Mouse (Mus musculus) neural tube, embryonic 14.5 days (tissue): ENCODE results near the gene Xpot. TPM values are rescaled to one million over a fixed set of nuclear protein-coding genes. Genes with fewer than 3 reads are reported as not detected.

Experiments
- ATAC-seq: fragments of 200-750 bp; cut with Nextera tagmentation; 2 replicates; pipeline ENCODE4 v1.8.0; 2017; ENCODE audit warnings: low read depth, mild to moderate bottlenecking, moderate TSS enrichment, moderate library complexity
- H3K27ac ChIP-seq: fragments of 300-500 bp; sonication (generic); 2 replicates; pipeline ENCODE4 v1.5.1; 2014; ENCODE audit warnings: low read depth, mild to moderate bottlenecking, control low read depth, low read length, moderate library complexity, mixed read lengths
- H3K27me3 ChIP-seq: fragments of 300-500 bp; sonication (generic); 2 replicates; pipeline ENCODE4 v1.6.1; 2014; ENCODE audit warnings: low read length; ENCODE audit not compliant: control insufficient read depth, insufficient read depth
- H3K36me3 ChIP-seq: fragments of 300-500 bp; sonication (generic); 2 replicates; pipeline ENCODE4 v1.6.1; 2014; ENCODE audit warnings: low read length, mixed read lengths; ENCODE audit not compliant: control insufficient read depth, insufficient read depth
- H3K4me1 ChIP-seq: fragments of 300-500 bp; sonication (generic); 2 replicates; pipeline ENCODE4 v1.6.1; 2014; ENCODE audit warnings: low read length; ENCODE audit not compliant: control insufficient read depth, insufficient read depth
- H3K4me2 ChIP-seq: fragments of 300-500 bp; sonication (generic); 2 replicates; pipeline ENCODE4 v1.6.1; 2014; ENCODE audit warnings: mild to moderate bottlenecking, low read depth, low read length, control low read depth
- H3K4me3 ChIP-seq: fragments of 300-500 bp; sonication (generic); 2 replicates; pipeline ENCODE4 v1.5.1; 2014; ENCODE audit warnings: low read depth, low read length, control low read depth, mixed read lengths
- H3K9ac ChIP-seq: fragments of 300-500 bp; sonication (generic); replicated peaks from 2 replicates; pipeline ENCODE4 v1.6.1; 2014; ENCODE audit warnings: low read depth, mild to moderate bottlenecking, control low read depth, low read length, mixed read lengths
- H3K9me3 ChIP-seq: fragments of 300-500 bp; sonication (generic); 2 replicates; pipeline ENCODE4 v1.6.1; 2016; ENCODE audit warnings: low read length; ENCODE audit not compliant: control insufficient read depth
- WGBS: fragments of 180-500 bp; shearing (Covaris S2); extraction: QIAGEN DNeasy Blood & Tissue Kit; methylation state at CpG from one replicate; pipeline ENCODE4 v1.1.7; 2014; 5-methylcytosine and 5-hydroxymethylcytosine counted together
- polyA plus RNA-seq: library from polyadenylated mRNA; unstranded; fragments of >200 nt; fragmentation: Nextera tagmentation; extraction: Ambion mirVana; gene quantifications from 2 replicates; pipeline ENCODE4 v1.2.1, GENCODE M21; 2014

The Xpot gene
- 28.4 and 39.3 TPM in 2 replicates for polyA plus RNA-seq

DNA sequence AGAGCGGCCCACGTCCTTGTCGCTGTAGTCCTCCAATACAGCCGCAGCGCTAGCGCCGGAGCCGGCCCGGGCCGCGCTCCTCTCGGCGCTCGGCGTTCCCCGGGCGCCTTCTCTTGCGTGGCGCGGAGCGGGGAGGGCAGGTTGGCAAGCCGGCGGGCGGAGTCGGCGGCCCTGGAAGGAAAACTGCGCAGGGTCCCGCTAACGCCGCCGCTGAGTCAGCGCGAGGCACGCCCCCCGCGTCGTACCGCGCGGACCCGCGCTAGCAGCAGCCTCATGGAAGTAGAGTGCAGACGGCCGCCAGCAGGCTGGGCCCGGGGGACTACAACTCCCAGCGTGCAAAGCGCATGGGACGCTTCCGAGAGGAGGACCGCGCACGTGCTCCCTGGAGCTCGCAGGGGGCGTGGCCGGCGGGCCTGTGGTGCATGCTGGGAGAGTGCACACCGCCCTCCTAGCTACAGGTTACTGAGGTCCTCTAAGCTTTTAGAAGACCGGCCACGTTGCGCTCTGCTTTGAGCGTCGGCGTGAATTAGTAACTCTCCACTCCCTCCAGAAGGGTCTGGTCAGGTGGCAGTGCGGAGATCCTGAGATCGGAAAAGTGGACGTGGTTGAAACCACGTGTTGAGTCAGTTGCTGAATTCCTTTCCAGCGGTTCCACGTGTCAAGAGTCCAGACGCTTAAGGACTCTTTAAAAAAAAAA lies at the start of gene Xpot:
Gene Xpot, minus strand, starts transcription at position 147 of the 697 bp plus-strand sequence.
- Histone ChIP-seq H3K9ac (peak within 1 kb of the TSS; percentile 75), H3K27me3 (no peaks in the 10 kb centered on the region), H3K4me2 (peak within 1 kb of the TSS; percentile 71), H3K27ac (peak within 1 kb of the TSS; percentile 90), H3K36me3 (peaks cover 5% of the 10 kb centered on the region; the same call in 1 of the 2 replicates), H3K4me1 (peaks cover 7% of the 10 kb centered on the region), H3K4me3 (peak within 1 kb of the TSS; percentile 85), H3K9me3 (no peaks in the 10 kb centered on the region)
- ATAC-seq, result peak; percentile 99
- WGBS, result under 1% methylated on average over 66 of the region's 70 CpGs

DNA sequence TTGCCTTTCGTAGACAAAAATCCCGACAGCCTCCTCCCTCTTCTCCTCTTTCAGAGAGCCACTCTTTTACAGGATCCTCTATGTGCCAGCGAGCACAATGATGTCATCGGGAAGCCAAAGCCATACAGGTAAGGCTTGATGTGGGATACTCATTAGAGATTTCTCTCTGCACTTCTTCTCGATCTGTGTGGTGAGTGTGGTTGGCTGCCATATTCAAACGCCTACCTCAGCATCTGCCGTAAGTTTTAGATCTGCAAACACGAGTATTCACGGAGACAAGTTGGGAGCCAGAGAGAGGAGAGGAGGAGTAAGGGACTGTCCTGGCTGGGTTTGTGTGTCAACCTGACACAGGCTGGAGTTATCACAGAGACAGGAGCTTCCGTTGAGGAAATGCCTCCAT lies 43.0 kb upstream of the Xpot start:
- no peak for ATAC-seq
- WGBS, result 88% methylated on average over 10 of the region's 10 CpGs
- no peaks in the 10 kb centered on the region for H3K9me3 ChIP-seq
- H3K4me3 ChIP-seq, result no peak overlapping the region
- no peak overlapping the region for H3K27ac ChIP-seq
- H3K9ac ChIP-seq, result no peak overlapping the region
- H3K36me3 ChIP-seq, result no peaks in the 10 kb centered on the region
- no peaks in the 10 kb centered on the region for H3K27me3 ChIP-seq
- no peak overlapping the region for H3K4me2 ChIP-seq
- H3K4me1 ChIP-seq, result no peaks in the 10 kb centered on the region

DNA sequence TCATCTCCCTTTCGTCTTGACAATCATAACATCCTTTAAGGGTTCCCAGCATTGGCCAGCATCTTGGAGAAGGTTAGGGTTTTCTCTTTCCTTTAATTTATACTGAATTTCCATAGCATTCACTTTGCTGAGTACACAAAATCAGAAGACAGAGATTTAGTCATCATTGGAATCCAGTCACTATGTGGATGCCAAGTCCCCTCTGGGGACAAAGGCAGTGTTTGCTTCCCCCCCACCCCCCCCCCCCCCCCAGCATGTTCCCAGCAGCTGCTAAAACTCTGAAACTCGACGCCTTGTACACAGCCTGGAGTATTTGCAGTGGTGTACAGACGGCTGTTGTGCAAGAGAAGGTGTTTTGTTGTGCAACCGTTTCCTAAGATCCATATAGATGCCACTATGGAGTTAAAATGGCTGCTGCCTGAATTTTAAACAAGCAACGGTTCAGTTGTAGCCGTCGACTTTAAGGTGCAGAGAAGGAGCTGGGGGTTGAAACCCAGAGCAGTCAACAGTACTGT lies 39.6 kb upstream of the Xpot start:
- ATAC-seq, result no peak
- Histone ChIP-seq H3K4me1 (no peaks in the 10 kb centered on the region), H3K9ac (no peak overlapping the region), H3K4me3 (no peak overlapping the region), H3K27ac (no peak overlapping the region), H3K4me2 (no peak overlapping the region), H3K27me3 (no peaks in the 10 kb centered on the region), H3K36me3 (no peaks in the 10 kb centered on the region), H3K9me3 (no peaks in the 10 kb centered on the region)
- WGBS, result 79% methylated on average over 8 of the region's 8 CpGs

DNA sequence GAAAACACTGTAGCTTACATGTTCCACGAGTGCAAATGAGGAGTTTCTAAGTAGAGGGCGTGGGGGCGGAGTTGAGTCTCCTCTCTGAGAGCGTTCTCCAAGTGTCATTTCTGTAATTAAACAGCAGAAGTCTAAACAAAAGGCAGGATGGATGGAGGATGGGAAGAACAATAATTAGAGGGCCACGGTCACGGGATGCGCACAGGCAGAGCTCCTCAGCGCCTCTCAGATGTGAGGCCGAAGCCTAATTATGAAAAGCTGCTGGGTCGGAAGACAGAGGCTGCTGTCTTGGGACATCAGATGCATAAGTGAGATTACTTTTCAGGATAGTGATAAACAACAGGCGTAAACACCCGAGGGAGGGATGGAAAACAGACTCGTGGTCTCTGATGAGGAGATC lies 37.5 kb upstream of the Xpot start:
- H3K27me3 ChIP-seq, result no peaks in the 10 kb centered on the region
- no peaks in the 10 kb centered on the region for H3K36me3 ChIP-seq
- 55% methylated on average over 13 of the region's 13 CpGs for WGBS
- no peaks in the 10 kb centered on the region for H3K9me3 ChIP-seq
- no peak overlapping the region for H3K4me3 ChIP-seq
- no peaks in the 10 kb centered on the region for H3K4me1 ChIP-seq
- no peak overlapping the region for H3K9ac ChIP-seq
- H3K4me2 ChIP-seq, result no peak overlapping the region
- H3K27ac ChIP-seq, result no peak overlapping the region
- no peak for ATAC-seq

DNA sequence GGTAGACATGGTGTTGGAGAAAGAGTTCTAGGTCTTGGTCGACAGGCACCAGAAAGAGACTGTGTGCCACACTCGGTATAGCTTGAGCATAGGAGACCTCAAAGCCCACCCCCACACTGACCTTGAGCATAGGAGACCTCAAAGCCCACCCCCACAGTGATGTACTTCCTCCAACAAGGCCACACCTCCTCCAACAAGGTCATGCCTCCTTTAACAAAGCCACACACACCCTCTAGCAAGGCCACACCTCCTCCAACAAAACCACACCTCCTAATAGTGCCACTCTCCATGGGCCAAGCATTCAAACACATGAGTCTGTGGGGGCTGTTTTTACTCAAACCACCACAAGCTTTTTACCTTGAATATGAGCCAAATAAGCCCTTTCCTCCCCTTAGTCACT lies 36.6 kb upstream of the Xpot start:
- no peak for ATAC-seq
- WGBS, result 97% methylated on average over 2 of the region's 2 CpGs
- H3K4me1 ChIP-seq, result no peaks in the 10 kb centered on the region
- no peak overlapping the region for H3K9ac ChIP-seq
- no peak overlapping the region for H3K4me2 ChIP-seq
- H3K4me3 ChIP-seq, result no peak overlapping the region
- no peaks in the 10 kb centered on the region for H3K9me3 ChIP-seq
- H3K36me3 ChIP-seq, result no peaks in the 10 kb centered on the region
- no peaks in the 10 kb centered on the region for H3K27me3 ChIP-seq
- no peak overlapping the region for H3K27ac ChIP-seq

DNA sequence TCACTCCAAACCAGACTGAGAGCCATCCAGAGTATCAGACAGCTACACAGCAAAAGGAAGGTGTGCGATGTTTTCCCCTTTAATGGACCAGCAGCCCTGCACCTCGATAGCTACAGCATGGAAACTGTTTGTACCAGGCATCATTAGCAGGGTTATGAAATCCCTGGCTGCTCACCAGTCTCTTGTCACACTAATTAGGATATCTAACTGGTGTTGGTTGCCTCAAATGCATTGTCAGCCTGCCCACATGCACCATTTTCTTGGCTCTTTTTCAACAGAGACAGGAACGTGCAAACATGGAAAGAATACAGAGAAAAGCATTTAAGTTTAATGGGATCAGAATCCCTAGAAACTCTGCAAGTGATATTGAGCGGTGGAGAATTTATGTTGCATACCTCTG lies 29.8 kb upstream of the Xpot start:
- H3K9me3 ChIP-seq, result no peaks in the 10 kb centered on the region
- no peak overlapping the region for H3K4me2 ChIP-seq
- H3K9ac ChIP-seq, result no peak overlapping the region
- ATAC-seq, result no peak
- H3K27me3 ChIP-seq, result no peaks in the 10 kb centered on the region
- H3K27ac ChIP-seq, result no peak overlapping the region
- H3K4me3 ChIP-seq, result no peak overlapping the region
- H3K4me1 ChIP-seq, result no peaks in the 10 kb centered on the region
- H3K36me3 ChIP-seq, result no peaks in the 10 kb centered on the region
- WGBS, result 90% methylated on average over 4 of the region's 4 CpGs

DNA sequence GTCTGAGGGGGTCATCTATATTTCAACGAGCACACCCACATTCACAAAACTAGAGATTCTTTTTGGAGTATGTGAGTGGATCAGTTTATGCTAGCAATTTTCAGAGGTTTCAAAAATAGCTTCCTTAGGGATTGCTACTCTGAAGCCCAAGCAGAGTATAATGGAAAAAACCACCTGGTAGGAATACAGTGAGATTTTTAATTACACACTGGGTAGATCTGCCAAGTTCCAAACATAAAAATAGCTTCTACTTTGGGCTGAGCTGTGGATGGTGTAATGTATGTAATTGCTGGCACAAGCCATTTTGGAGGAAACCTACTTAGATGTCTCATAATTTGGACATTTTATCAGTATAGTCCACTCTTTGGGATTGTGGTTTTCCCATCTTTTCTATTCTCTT lies 26.9 kb upstream of the Xpot start:
- Histone ChIP-seq H3K9ac (no peak overlapping the region), H3K9me3 (no peaks in the 10 kb centered on the region), H3K4me2 (no peak overlapping the region), H3K27ac (no peak overlapping the region), H3K36me3 (no peaks in the 10 kb centered on the region), H3K4me1 (no peaks in the 10 kb centered on the region), H3K4me3 (no peak overlapping the region), H3K27me3 (no peaks in the 10 kb centered on the region)
- ATAC-seq, result no peak
- 92% methylated on average over 1 of the region's 1 CpGs for WGBS

DNA sequence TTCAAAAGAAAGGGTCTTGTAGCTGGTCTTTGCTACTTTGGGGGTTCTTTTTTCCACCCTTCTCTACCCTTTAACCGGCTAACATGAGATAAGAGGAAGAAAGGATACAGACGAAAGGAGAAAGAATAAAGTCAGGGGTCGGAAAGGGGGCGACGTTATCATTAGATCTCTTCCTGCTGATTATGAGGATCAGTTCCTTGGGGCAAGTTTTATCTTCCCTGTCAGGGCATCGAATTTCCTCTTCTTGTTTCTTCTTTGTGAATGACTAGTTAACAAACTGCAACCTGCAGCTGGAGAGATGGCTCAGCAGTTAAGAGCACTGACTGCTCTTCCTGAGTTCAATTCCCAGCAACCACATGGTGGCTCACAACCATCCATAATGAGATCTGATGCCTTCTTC lies 20.2 kb upstream of the Xpot start:
- no peak overlapping the region for H3K4me2 ChIP-seq
- H3K4me1 ChIP-seq, result peaks cover 8% of the 10 kb centered on the region; the same call in 1 of the 2 replicates
- no peak overlapping the region for H3K9ac ChIP-seq
- no peak overlapping the region for H3K27ac ChIP-seq
- peaks cover 16% of the 10 kb centered on the region for H3K27me3 ChIP-seq
- H3K9me3 ChIP-seq, result no peaks in the 10 kb centered on the region
- H3K36me3 ChIP-seq, result no peaks in the 10 kb centered on the region
- 84% methylated on average over 6 of the region's 6 CpGs for WGBS
- no peak for ATAC-seq
- H3K4me3 ChIP-seq, result no peak overlapping the region

DNA sequence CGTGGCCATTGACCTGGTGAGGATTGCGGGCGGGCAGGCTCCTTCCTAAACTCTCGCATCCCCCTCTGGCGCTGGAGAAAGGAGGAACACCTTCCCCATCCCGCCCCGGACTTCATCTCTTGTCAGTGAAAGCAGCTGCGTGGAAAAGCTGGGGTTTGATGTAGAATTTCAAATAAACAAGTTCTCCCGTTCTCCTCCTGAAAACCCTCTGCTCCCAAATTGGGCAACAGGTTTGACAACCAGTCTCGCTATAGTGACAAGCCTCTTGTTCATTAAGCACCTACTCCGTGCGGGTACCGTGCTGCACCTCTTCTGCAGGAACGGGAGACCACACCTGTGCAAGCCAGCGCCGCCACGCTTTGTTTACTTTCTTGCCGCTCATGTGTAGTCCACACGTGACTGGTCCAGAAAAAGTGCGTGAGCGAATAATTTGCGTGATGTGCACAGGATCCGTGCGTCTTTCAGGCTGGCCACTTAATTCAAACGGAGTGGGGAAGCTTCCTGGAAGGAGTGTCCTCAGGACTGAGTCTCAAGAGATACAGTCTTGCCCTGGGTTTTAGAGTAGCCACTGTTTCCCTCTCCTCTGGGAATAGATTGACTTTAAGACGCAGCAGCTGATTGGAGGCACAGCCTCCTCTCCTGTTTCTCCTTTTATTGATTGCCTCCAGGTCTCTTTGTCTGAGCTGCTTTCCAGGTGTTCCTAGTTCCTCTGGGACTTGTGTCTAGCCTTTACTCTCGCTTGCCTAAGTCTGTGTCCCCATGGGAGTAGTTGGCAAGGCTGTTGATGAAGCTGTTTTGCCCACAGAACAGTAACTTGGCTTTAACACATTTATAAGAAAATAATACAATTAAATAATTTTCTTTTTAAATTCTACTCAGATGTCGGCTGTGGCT lies 16.2 kb upstream of the Xpot start:
- no peak for ATAC-seq

More for the DNA sequence above, 16.2 kb upstream of the Xpot start:
- H3K4me3 ChIP-seq, result peak overlapping the region; percentile 40
- H3K4me2 ChIP-seq, result peak overlapping the region; percentile 87
- H3K4me1 ChIP-seq, result peaks cover 8% of the 10 kb centered on the region; the same call in 1 of the 2 replicates
- H3K27me3 ChIP-seq, result peaks cover 16% of the 10 kb centered on the region
- WGBS, result 4% methylated on average over 28 of the region's 28 CpGs
- no peaks in the 10 kb centered on the region for H3K36me3 ChIP-seq
- H3K27ac ChIP-seq, result no peak overlapping the region
- no peaks in the 10 kb centered on the region for H3K9me3 ChIP-seq
- peak overlapping the region; percentile 48 for H3K9ac ChIP-seq
